In genomic region chr11:120491317-120492023, GRCm38 (mm10) we compare ENCODE assay signal across 8 mouse cellular contexts. TPM values are rescaled to one million over a fixed set of nuclear protein-coding genes. Genes with fewer than 3 reads are reported as not detected.
A peak's percentile ranks its signal among the peaks of the same experiment; 100 is the strongest.
DNase-seq lines count a peak whose midpoint lies in the region; ATAC-seq lines count a peak whose summit lies in the region.

Gene Slc25a10 (plus strand): TSS chr11:120491840.

- peaks cover 37% of the 10 kb centered on the region for H3K4me1 ChIP-seq in hindbrain, embryonic 15.5 days (replicated peaks)

- peak; percentile 93 for DNase-seq in ZHBTc4 (ENCODE audit: low read depth, low spot score)
- DNase-seq in cerebellum, postnatal 4 days (ENCODE audit: low spot score in 2 of 2): peak; percentile 67 to 82
- DNase-seq in gastrocnemius, adult 18-20 months (ENCODE audit: low spot score): peak; percentile 88
- peak; percentile 84 to 87 for DNase-seq in layer of hippocampus, postnatal 36 days
- peak; percentile 92 for DNase-seq in lung, postnatal 25 days (ENCODE audit: low spot score)
- DNase-seq in retina, embryonic 14.5 days (ENCODE audit: low spot score): peak; percentile 94
- DNase-seq in thymus, postnatal 36 days: peak; percentile 78 to 83

- peak within 1 kb of the TSS; percentile 73 for H3K9ac ChIP-seq in hindbrain, embryonic 15.5 days

- WGBS in hindbrain, embryonic 15.5 days: under 1% methylated on average over 35 of the region's 35 CpGs

- H3K4me3 ChIP-seq in hindbrain, embryonic 15.5 days: peak within 1 kb of the TSS; percentile 66

- peaks cover 38% of the 10 kb centered on the region for H3K36me3 ChIP-seq in hindbrain, embryonic 15.5 days

- peak; percentile 91 for ATAC-seq in hindbrain, embryonic 15.5 days (ENCODE audit: low FRiP score, low read depth)

- peak within 1 kb of the TSS; percentile 94 for H3K4me2 ChIP-seq in hindbrain, embryonic 15.5 days

- H3K27ac ChIP-seq in hindbrain, embryonic 15.5 days (replicated peaks): peak within 1 kb of the TSS; percentile 71

- H3K27me3 ChIP-seq in hindbrain, embryonic 15.5 days: no peaks in the 10 kb centered on the region

- no peaks in the 10 kb centered on the region for H3K9me3 ChIP-seq in hindbrain, embryonic 15.5 days

RNA-seq across cellular contexts. Expression of gene Slc25a10, which starts in this region (rescaled TPM):
- total RNA-seq in gastrocnemius, adult 18-20 months (2021): 1 to 10 TPM; 3.3 to 4.5 TPM
- polyA plus RNA-seq in hindbrain, embryonic 15.5 days (2015; fragmentation: Nextera tagmentation; extraction: Ambion mirVana): 31.7 and 31.9 TPM in 2 replicates
- 10 to 100 TPM; 18.7 to 20.4 TPM for total RNA-seq in layer of hippocampus, postnatal 36 days (2021)

Comparison
In these comparisons a context has a peak if more than half of its experiments do, and no peak if none do; other contexts are left out.
1. Peak in every context shown above with its lines: DNase-seq, ATAC-seq, H3K4me3 ChIP-seq and H3K27ac ChIP-seq.